Mouse (Mus musculus) midbrain, embryonic 13.5 days (tissue): ENCODE results near the gene Myb. TPM values are rescaled to one million over a fixed set of nuclear protein-coding genes. Genes with fewer than 3 reads are reported as not detected.

Source experiments
- polyA plus RNA-seq: library from polyadenylated mRNA; unstranded; fragments of >200 nt; fragmentation: Nextera tagmentation; extraction: Ambion mirVana; gene quantifications from 2 replicates; pipeline ENCODE4 v1.2.1, GENCODE M21; 2015

The Myb gene
- polyA plus RNA-seq, 1 experiment from 2014 or later = 3.1 TPM

Other genes starting within 250 kb of the Myb start
- 58.1 and 67.4 TPM in 2 replicates for gene Ahi1, start 208.4 kb downstream of the Myb start, polyA plus RNA-seq
- gene Hbs1l, start 135.0 kb upstream of the Myb start, polyA plus RNA-seq = 104 and 112 TPM in 2 replicates
- gene Aldh8a1, start 216.3 kb upstream of the Myb start, polyA plus RNA-seq = 0.17 TPM in 2 replicates